Mouse (Mus musculus) hindbrain, embryonic 15.5 days (tissue): ENCODE results near the gene Gm20708. TPM values are rescaled to one million over a fixed set of nuclear protein-coding genes. Genes with fewer than 3 reads are reported as not detected.

ENCODE experiments used
- ATAC-seq: fragments of 200-750 bp; cut with Nextera tagmentation; 2 replicates; pipeline ENCODE4 v1.8.0; 2017; ENCODE audit warnings: low read depth, moderate number of reproducible peaks, moderate TSS enrichment; ENCODE audit not compliant: low FRiP score
- H3K27ac ChIP-seq: fragments of 300-500 bp; sonication (generic); replicated peaks from 2 replicates; pipeline ENCODE4 v1.5.1; 2015; ENCODE audit warnings: mild to moderate bottlenecking, inconsistent platforms
- H3K27me3 ChIP-seq: fragments of 300-500 bp; sonication (generic); 2 replicates; pipeline ENCODE4 v1.6.1; 2015; ENCODE audit warnings: control low read depth, inconsistent platforms
- H3K36me3 ChIP-seq: fragments of 300-500 bp; sonication (generic); 2 replicates; pipeline ENCODE4 v1.6.1; 2015; ENCODE audit warnings: control low read depth, inconsistent platforms
- H3K4me1 ChIP-seq: fragments of 300-500 bp; sonication (generic); replicated peaks from 2 replicates; pipeline ENCODE4 v1.6.1; 2015; ENCODE audit warnings: control low read depth, inconsistent platforms
- H3K4me2 ChIP-seq: fragments of 300-500 bp; sonication (generic); 2 replicates; pipeline ENCODE4 v1.6.1; 2015; ENCODE audit warnings: moderate library complexity, mild to moderate bottlenecking, inconsistent platforms
- H3K4me3 ChIP-seq: fragments of 300-500 bp; sonication (generic); 2 replicates; pipeline ENCODE4 v1.5.1; 2015; ENCODE audit warnings: mild to moderate bottlenecking, inconsistent platforms
- H3K9ac ChIP-seq: fragments of 300-500 bp; sonication (generic); 2 replicates; pipeline ENCODE4 v1.6.1; 2015; ENCODE audit warnings: inconsistent platforms
- H3K9me3 ChIP-seq: fragments of 300-500 bp; sonication (generic); 2 replicates; pipeline ENCODE4 v1.6.1; 2016; ENCODE audit warnings: control low read depth, inconsistent platforms
- WGBS: fragments of 180-500 bp; shearing (Covaris S2); methylation state at CpG from one replicate; pipeline ENCODE4 v1.1.7; 2015; 5-methylcytosine and 5-hydroxymethylcytosine counted together
- polyA plus RNA-seq: library from polyadenylated mRNA; unstranded; fragments of >200 nt; fragmentation: Nextera tagmentation; extraction: Ambion mirVana; gene quantifications from 2 replicates; pipeline ENCODE4 v1.2.1, GENCODE M21; 2015

The Gm20708 gene
- polyA plus RNA-seq, 1 experiment from 2014 or later, result 1.6 TPM

DNA sequence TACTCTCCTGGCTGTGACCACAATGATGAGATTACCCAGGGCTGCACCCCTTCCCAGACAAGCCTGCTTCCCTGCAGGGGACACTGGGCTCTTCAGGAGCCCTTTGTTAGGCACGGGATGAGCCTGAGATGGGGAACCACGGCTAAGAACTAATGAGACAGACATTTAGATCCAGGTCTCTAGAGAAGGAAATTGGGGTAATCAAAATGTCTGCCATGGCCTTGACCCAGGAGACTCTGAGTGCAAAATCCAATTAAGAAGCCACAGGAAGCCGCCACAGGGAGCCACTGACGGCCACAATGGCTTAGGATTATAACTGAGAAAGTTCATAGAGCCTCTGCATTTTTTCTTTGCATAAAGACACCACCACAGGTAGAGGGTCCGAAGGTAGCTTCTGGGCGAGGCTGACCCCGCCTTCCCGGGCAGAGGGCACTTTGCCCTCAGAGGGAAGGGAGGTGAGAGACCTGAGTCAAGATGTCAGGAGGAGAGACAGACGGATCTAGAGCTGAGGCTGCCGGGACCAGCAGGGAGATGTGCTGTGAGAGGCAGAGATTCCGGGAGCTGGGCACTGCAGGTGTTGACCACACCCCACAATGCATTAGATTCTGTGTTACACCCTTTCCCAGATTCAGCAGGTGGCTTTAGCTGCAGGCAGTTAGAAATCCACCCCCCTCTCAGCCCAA is 53.8 kb downstream of the Gm20708 start:
- H3K27me3 ChIP-seq, result peaks cover 26% of the 10 kb centered on the region
- H3K36me3 ChIP-seq, result no peaks in the 10 kb centered on the region
- H3K4me2 ChIP-seq, result no peak overlapping the region
- no peaks in the 10 kb centered on the region for H3K9me3 ChIP-seq
- ATAC-seq, result no peak
- H3K4me3 ChIP-seq, result no peak overlapping the region
- H3K4me1 ChIP-seq, result peaks cover 19% of the 10 kb centered on the region
- no peak overlapping the region for H3K9ac ChIP-seq
- no peak overlapping the region for H3K27ac ChIP-seq
- 35% methylated on average over 11 of the region's 11 CpGs for WGBS

DNA sequence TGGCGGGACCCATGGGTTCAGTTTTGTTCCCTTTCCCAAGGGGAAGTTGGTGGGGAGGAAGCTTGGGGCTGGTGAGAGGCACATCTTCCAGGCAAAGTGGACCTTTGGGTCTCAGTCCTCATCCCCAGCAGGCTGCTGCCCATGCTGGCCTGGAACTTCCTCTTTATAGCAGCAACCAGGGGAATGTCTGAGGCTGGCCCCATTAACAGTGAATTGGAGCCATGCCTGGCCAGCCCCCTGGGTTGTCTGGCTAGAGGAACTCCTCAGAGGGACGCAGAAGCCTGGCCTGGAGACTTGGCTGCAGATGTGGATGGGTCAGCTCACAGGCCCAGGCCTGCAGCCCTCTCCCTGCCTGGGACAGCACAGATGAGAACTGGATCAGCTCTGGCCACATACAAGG is 55.3 kb downstream of the Gm20708 start:
- H3K27me3 ChIP-seq, result peaks cover 19% of the 10 kb centered on the region
- no peaks in the 10 kb centered on the region for H3K9me3 ChIP-seq
- 75% methylated on average over 2 of the region's 2 CpGs for WGBS
- H3K36me3 ChIP-seq, result no peaks in the 10 kb centered on the region
- no peak overlapping the region for H3K4me3 ChIP-seq
- no peak for ATAC-seq
- no peak overlapping the region for H3K4me2 ChIP-seq
- no peak overlapping the region for H3K9ac ChIP-seq
- H3K4me1 ChIP-seq, result peaks cover 19% of the 10 kb centered on the region
- H3K27ac ChIP-seq, result no peak overlapping the region

DNA sequence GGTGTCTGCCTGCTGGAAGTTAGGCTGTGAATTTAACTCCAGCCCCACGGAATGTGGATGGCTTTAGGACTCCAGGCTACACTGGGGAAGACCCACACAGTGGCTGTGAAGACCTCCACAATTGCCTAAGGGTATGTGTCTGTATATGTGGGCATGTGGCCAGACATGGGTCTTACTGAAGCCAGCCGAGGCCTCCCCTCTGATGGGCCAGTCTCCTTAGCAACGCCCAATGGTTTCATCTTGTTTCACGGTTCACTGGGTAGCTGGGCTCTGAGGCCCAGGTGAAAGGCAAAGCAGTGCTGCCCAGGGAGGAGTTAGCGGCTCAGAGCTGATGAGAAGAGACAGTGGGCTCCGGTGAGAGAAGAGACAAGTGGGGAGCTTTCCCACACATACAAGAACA is 56.5 kb downstream of the Gm20708 start:
- Histone ChIP-seq H3K4me3 (no peak overlapping the region), H3K9ac (no peak overlapping the region), H3K27me3 (peaks cover 8% of the 10 kb centered on the region), H3K4me2 (no peak overlapping the region), H3K36me3 (no peaks in the 10 kb centered on the region), H3K9me3 (no peaks in the 10 kb centered on the region), H3K27ac (peak overlapping the region; percentile 44; the same call in 1 of the 2 replicates), H3K4me1 (peaks cover 20% of the 10 kb centered on the region)
- ATAC-seq, result peak; percentile 60; the same call in 1 of the 2 replicates
- WGBS, result 15% methylated on average over 6 of the region's 6 CpGs

DNA sequence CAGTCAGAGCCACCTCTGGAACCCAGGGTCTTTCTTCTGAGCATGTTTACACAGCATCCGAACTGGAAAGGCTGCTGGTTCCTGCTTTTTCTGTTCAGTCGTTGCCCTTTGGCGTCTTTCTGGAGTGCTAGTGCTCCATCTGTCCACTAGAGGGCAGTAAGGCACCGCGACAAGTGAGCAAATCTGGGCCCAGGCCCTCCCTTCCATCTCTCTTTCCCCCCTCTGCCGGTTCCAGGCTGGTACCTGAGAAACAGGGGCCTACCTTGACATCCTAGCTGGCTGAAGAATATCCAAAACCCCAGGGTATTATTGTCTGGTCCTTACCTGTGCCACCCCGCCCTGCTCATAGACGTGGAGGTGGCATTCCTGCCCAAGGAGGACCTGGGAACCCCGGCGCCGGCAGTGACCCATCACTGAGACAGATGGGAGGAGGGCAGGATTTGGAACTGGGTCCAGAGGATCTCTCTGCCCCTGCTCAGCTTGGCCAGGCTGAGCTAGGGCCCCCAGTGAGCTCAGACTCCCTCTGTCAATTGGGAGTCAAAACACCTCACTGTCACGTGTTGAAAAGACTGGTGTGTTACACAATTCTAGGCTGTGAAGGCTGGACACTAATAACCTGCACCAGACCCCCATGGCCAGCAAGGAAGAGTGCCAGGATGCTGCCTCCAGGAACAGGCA is 61.4 kb downstream of the Gm20708 start:
- Histone ChIP-seq H3K9me3 (no peaks in the 10 kb centered on the region), H3K27me3 (no peaks in the 10 kb centered on the region), H3K36me3 (no peaks in the 10 kb centered on the region), H3K4me1 (peaks cover 29% of the 10 kb centered on the region), H3K4me2 (no peak overlapping the region), H3K9ac (0 out of 2 replicates have a peak overlapping the region, but pooled peaks have one; percentile 30), H3K27ac (no peak overlapping the region), H3K4me3 (no peak overlapping the region)
- 35% methylated on average over 12 of the region's 12 CpGs for WGBS
- 0 out of 2 replicates have a peak, but pooled peaks have one; percentile 16 for ATAC-seq

DNA sequence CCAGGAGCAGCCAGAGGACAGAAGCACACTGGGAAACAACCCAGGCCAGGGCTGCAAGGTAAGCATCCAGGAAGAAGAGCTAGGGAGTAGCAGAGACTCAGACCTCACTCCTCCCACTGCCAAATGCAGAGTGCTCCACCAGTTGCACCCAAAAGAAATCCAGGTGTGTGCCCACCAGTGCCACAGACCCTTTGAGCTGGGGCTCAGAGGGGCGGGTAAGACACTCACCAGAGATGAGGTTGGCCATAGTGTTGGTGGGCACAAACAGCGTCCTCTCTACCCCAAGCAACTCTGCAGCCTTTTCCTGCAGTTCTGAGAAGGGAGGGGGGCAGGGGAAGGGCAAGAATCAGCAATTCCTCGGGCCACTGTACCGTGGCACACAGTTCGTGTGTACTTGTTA is 61.9 kb downstream of the Gm20708 start:
- peaks cover 23% of the 10 kb centered on the region for H3K4me1 ChIP-seq
- no peak overlapping the region for H3K4me2 ChIP-seq
- H3K9me3 ChIP-seq, result no peaks in the 10 kb centered on the region
- no peak for ATAC-seq
- 72% methylated on average over 5 of the region's 5 CpGs for WGBS
- H3K27me3 ChIP-seq, result no peaks in the 10 kb centered on the region
- H3K27ac ChIP-seq, result no peak overlapping the region
- H3K4me3 ChIP-seq, result no peak overlapping the region
- no peaks in the 10 kb centered on the region for H3K36me3 ChIP-seq
- H3K9ac ChIP-seq, result no peak overlapping the region

DNA sequence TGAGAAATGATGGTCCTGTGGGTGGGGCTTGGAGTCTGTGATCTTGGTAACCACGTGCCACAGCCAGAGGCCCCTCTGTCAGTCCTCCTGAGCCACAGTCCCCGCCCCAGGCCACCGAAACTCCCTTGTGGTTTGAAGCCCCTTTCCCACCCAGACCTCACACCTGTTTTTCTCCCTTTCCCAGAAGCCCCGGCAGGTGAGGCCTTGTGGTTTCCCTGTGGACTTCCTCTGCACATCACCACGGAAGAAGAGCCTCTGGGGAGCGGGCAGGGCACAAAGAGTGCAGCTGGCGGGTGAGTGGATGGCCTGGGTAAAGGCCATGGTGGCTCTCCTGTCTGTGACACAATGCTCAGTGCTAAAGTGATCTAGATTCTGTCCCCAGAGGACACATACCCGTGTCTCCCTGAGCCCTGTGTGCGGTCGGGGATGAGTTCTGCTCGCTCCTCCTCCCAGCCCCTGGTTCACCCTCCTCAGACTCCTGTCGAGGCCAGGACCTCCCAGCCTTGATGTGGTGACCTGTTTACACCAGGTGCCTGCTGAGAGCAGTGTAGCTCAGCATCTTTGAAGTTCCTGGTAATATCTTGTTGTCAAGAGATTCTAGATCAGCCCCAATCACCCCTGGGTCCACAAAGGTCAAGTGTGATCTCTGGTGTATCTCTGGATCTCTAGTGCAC is 62.6 kb downstream of the Gm20708 start:
- Histone ChIP-seq H3K4me2 (peak overlapping the region; percentile 98; the same call in 1 of the 2 replicates), H3K36me3 (no peaks in the 10 kb centered on the region), H3K4me1 (peaks cover 21% of the 10 kb centered on the region), H3K27ac (no peak overlapping the region), H3K4me3 (peak overlapping the region; percentile 88; the same call in 1 of the 2 replicates), H3K9ac (0 out of 2 replicates have a peak overlapping the region, but pooled peaks have one; percentile 84), H3K27me3 (no peaks in the 10 kb centered on the region), H3K9me3 (no peaks in the 10 kb centered on the region)
- WGBS, result 63% methylated on average over 12 of the region's 12 CpGs
- no peak for ATAC-seq

DNA sequence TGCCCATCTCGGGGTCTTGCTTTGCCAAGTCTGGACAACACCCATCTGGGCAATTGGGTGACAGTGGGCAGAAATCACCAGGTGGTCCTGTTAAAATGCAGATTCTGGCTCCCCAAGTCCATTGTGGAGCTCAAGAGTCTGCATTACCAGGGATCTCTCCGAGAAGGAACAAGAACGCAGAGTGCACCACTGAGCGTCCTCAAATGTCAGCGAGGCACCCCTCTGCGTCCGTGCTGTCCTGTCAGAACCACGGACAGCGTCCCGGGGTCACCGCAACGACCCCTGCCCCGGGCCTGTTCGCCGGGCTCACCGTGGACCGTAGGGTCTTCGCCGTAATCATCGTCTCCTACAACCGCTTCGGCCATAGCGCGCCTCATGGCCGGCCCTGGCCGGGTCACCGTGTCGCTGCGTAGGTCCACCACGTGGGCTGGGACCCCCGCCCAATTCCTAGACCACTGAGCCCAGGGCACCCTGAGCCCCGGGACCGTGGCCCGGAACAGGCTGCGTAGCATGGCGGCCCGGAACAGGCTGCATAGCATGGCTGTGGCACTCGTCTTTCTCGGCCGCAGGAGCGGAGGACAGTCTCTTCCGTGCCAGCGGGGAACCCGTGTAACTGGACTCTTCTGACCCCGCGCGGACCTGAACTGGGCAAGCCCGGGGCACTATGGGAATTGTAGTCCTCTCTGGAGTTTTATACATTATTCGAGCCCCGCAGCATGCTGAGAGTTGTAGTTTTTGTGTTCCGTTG is 63.6 kb downstream of the Gm20708 start, which contains the start of gene Tha1:
Tha1 (minus strand) TSS at position 621 of the 748 bp plus-strand sequence.
- 2% methylated on average over 51 of the region's 51 CpGs for WGBS
- H3K27ac ChIP-seq, result peak within 1 kb of the TSS; percentile 55

DNA sequence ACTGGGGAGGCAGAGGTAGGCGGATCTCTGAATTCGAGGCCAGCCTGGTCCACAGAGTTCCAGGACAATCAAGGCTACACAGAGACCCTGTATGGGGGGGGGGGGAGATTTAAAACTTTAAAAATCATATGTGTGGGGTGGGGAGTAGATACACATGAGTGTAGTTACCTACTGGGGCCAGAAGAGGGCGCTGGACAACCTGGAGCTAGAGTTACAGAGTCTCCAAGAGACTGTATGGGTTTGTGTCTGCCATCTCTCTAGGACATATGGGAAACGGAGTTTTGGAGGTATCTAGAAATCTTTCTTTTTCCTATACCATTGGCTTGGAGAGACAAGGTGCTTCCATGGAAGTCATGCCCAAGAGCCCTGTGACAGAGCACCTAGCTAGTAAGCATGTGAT is 65.0 kb downstream of the Gm20708 start:
- 58% methylated on average over 4 of the region's 4 CpGs for WGBS
- Histone ChIP-seq H3K27ac (no peak overlapping the region), H3K36me3 (no peaks in the 10 kb centered on the region), H3K4me1 (peaks cover 35% of the 10 kb centered on the region), H3K4me3 (no peak overlapping the region), H3K9ac (no peak overlapping the region), H3K27me3 (no peaks in the 10 kb centered on the region), H3K9me3 (no peaks in the 10 kb centered on the region), H3K4me2 (no peak overlapping the region)
- no peak for ATAC-seq

More for the DNA sequence above, 63.6 kb downstream of the Gm20708 start, which contains the start of gene Tha1:
- H3K27me3 ChIP-seq, result no peaks in the 10 kb centered on the region
- H3K4me3 ChIP-seq, result peak within 1 kb of the TSS; percentile 88
- ATAC-seq, result peak; percentile 82
- H3K36me3 ChIP-seq, result no peaks in the 10 kb centered on the region
- H3K4me2 ChIP-seq, result peak within 1 kb of the TSS; percentile 98
- H3K9ac ChIP-seq, result peak within 1 kb of the TSS; percentile 84
- H3K9me3 ChIP-seq, result no peaks in the 10 kb centered on the region
- H3K4me1 ChIP-seq, result peaks cover 24% of the 10 kb centered on the region

DNA sequence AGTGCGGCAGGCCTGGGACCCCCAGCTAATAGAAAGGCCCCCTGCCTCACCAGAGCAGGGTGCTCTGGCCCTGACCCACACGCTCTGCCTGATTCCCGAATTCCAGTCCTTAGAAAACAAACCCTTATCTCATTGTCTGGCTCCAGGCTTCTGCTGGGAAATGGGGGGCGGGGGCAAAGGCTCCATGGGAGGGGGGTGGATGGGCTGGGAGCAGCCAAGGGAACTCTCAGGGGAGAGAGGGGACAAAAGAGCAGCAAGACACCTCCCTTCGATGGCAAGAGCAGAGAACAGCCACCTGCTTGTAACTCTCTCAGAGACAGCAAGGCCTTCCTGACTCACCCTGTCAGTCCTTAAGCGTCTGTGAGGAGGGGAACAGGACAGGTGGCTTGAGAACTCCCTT is 66.2 kb downstream of the Gm20708 start:
- Histone ChIP-seq H3K9ac (no peak overlapping the region), H3K9me3 (no peaks in the 10 kb centered on the region), H3K4me2 (no peak overlapping the region), H3K4me1 (peaks cover 30% of the 10 kb centered on the region), H3K27ac (no peak overlapping the region), H3K27me3 (no peaks in the 10 kb centered on the region), H3K4me3 (no peak overlapping the region), H3K36me3 (no peaks in the 10 kb centered on the region)
- no peak for ATAC-seq
- 22% methylated on average over 6 of the region's 6 CpGs for WGBS

DNA sequence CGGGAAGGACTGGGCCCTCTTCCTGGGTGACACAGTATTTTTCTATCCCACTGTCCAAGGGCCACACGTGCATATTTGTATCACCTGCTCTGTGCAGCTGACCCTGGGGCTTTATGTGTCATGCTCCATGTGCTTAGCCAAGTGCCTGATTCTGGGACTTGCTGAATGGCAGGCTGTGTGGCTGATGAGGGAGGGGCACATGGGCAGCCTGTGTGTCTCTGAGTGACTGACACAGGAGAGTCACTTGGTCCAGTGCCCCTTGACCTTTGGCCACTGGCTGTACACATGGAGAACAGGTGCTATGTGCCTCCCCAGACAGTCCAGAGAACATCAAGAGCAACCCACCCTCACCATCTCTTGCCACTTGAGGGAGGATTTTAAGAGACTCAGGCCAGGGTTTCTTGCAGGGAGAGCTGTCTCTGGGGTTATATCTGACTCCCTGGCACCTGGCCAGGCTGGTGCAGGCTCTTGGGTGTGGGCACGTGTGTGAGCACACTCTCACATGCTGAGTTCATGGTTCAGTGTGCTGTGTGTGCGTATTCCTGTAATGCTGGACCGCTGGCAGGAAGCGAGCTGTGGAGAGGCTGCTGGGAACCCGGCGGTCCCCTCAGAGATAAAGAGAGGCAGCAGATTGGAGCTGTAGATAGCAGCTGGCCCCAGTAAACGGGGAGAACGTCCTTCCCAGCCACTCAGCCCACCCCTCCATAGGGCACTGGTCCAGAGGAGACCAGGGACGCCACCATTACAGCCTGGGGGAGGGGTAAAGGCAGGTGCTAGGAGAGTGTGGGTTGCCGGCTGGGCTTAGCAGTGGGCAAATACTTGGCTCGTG is 68.7 kb downstream of the Gm20708 start:
- peaks cover 34% of the 10 kb centered on the region for H3K4me1 ChIP-seq
- H3K27me3 ChIP-seq, result no peaks in the 10 kb centered on the region
- ATAC-seq, result peak; percentile 68
- peak overlapping the region; percentile 27; the same call in 1 of the 2 replicates for H3K9ac ChIP-seq
- WGBS, result 25% methylated on average over 13 of the region's 13 CpGs
- no peak overlapping the region for H3K4me3 ChIP-seq
- H3K36me3 ChIP-seq, result no peaks in the 10 kb centered on the region
- peak overlapping the region; percentile 67 for H3K27ac ChIP-seq
- H3K9me3 ChIP-seq, result no peaks in the 10 kb centered on the region
- peak overlapping the region; percentile 41 for H3K4me2 ChIP-seq

DNA sequence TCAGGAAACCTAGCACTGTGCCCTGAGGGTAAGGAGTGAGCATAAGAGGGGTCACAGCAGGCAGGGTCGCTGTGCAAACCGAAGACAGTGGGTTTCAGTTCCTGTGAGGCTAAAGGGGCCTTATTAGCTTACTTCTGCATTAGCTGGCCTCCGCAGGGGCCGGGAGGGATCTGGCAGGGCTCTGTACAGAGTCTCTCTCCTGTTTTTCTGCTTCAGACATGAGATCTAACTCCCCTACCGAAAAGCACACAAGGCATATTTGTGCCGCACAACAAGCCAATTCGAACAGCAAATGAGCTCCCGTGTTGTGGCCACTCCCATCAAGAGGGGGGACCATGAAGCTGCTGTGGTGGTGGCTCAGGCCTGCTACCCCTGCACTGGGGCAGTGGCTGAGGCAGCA is 69.4 kb downstream of the Gm20708 start:
- H3K4me3 ChIP-seq, result no peak overlapping the region
- no peaks in the 10 kb centered on the region for H3K27me3 ChIP-seq
- peak overlapping the region; percentile 41 for H3K4me2 ChIP-seq
- H3K9me3 ChIP-seq, result no peaks in the 10 kb centered on the region
- 0 out of 2 replicates have a peak, but pooled peaks have one; percentile 1 for ATAC-seq
- peaks cover 29% of the 10 kb centered on the region for H3K4me1 ChIP-seq
- H3K9ac ChIP-seq, result no peak overlapping the region
- H3K27ac ChIP-seq, result peak overlapping the region; percentile 67
- H3K36me3 ChIP-seq, result no peaks in the 10 kb centered on the region
- 21% methylated on average over 8 of the region's 8 CpGs for WGBS
